Mouse (Mus musculus) hindbrain, embryonic 12.5 days (tissue): Measurements from ENCODE around the gene Il25. TPM values are rescaled to one million over a fixed set of nuclear protein-coding genes. Genes with fewer than 3 reads are reported as not detected.

Experiments
- ATAC-seq: fragments of 200-750 bp; cut with Nextera tagmentation; 2 replicates; pipeline ENCODE4 v1.8.0; 2017; ENCODE audit warnings: moderate TSS enrichment; ENCODE audit not compliant: low FRiP score
- H3K27ac ChIP-seq: fragments of 300-500 bp; sonication (generic); 2 replicates; pipeline ENCODE4 v1.5.1; 2016; ENCODE audit warnings: mild to moderate bottlenecking
- H3K27me3 ChIP-seq: fragments of 300-500 bp; sonication (generic); 2 replicates; pipeline ENCODE4 v1.6.1; 2016; ENCODE audit warnings: mild to moderate bottlenecking
- H3K36me3 ChIP-seq: fragments of 300-500 bp; sonication (generic); 2 replicates; pipeline ENCODE4 v1.6.1; 2016; ENCODE audit warnings: mild to moderate bottlenecking
- H3K4me1 ChIP-seq: fragments of 300-500 bp; sonication (generic); 2 replicates; pipeline ENCODE4 v1.6.1; 2016
- H3K4me2 ChIP-seq: fragments of 300-500 bp; sonication (generic); replicated peaks from 2 replicates; pipeline ENCODE4 v1.6.1; 2016; ENCODE audit warnings: mild to moderate bottlenecking
- H3K4me3 ChIP-seq: fragments of 300-500 bp; sonication (generic); 2 replicates; pipeline ENCODE4 v1.5.1; 2016; ENCODE audit warnings: mild to moderate bottlenecking
- H3K9ac ChIP-seq: fragments of 300-500 bp; sonication (generic); 2 replicates; pipeline ENCODE4 v1.6.1; 2016; ENCODE audit warnings: mild to moderate bottlenecking, moderate library complexity
- H3K9me3 ChIP-seq: fragments of 300-500 bp; sonication (generic); replicated peaks from 2 replicates; pipeline ENCODE4 v1.6.1; 2016; ENCODE audit warnings: mild to moderate bottlenecking
- WGBS: fragments of 180-500 bp; shearing (Covaris S2); methylation state at CpG from one replicate; pipeline ENCODE4 v1.1.7; 2016; 5-methylcytosine and 5-hydroxymethylcytosine counted together
- microRNA counts: library from miRNA; unstranded; fragments of <30 nt; microRNA quantifications from one replicate; lab custom pipeline; 2017
- microRNA-seq: library from miRNA; unstranded; fragments of <30 nt; microRNA quantifications from one replicate; pipeline ENCODE4, GENCODE M21; 2017
- polyA plus RNA-seq: library from polyadenylated mRNA; unstranded; fragments of >200 nt; fragmentation: Nextera tagmentation; extraction: Ambion mirVana; gene quantifications from 2 replicates; pipeline ENCODE4 v1.2.1, GENCODE M21; 2016

The Il25 gene
- polyA plus RNA-seq, 1 experiment from 2014 or later, result not detected

- H3K4me3 ChIP-seq, result no peak overlapping the region
- no peak overlapping the region for H3K27ac ChIP-seq
- 92% methylated on average over 7 of the region's 7 CpGs for WGBS
- no peak for ATAC-seq
- H3K4me1 ChIP-seq, result no peaks in the 10 kb centered on the region
- H3K36me3 ChIP-seq, result no peaks in the 10 kb centered on the region
- H3K4me2 ChIP-seq, result no peak overlapping the region
- no peaks in the 10 kb centered on the region for H3K27me3 ChIP-seq
- H3K9ac ChIP-seq, result no peak overlapping the region
- H3K9me3 ChIP-seq, result no peaks in the 10 kb centered on the region
Measured at GRCm38 (mm10) chr14:54981934-54982333, 49.4 kb downstream of the Il25 start.

MicroRNAs within 50 kb of the gene (microRNA counts, 519-probe panel; counts per million panel counts)
- microRNA mmu-miR-208a (lab: Ali Mortazavi, UCI), result 470 counts per million, percentile 58 among the panel's probes with 10 or more counts
- microRNA mmu-miR-208b (lab: Ali Mortazavi, UCI), result 470 counts per million, percentile 58 among the panel's probes with 10 or more counts

Small RNA genes within 50 kb of the gene (microRNA-seq; reads per million reads assigned to microRNA genes)
- gene Mir208a (4.3 reads per million, percentile 9 among the genes with 10 or more reads in this experiment), gene Mir208b (33.9 reads per million, percentile 34 among the genes with 10 or more reads in this experiment)

Other genes starting within 250 kb of the Il25 start
- 83.3 and 86.4 TPM in 2 replicates for gene 1700123O20Rik, start 246.5 kb upstream of the Il25 start, polyA plus RNA-seq
- gene Acin1, start 245.8 kb upstream of the Il25 start, polyA plus RNA-seq, result 158 and 168 TPM in 2 replicates
- gene Gm29776, start 233.9 kb upstream of the Il25 start, polyA plus RNA-seq, result 0.16 and 0.21 TPM in 2 replicates
- 0.31 TPM in 1 of 2 replicates, not detected in the other for gene Cebpe, start 220.5 kb upstream of the Il25 start, polyA plus RNA-seq
- 3.9 and 5.7 TPM in 2 replicates for gene Slc7a8, start 150.7 kb upstream of the Il25 start, polyA plus RNA-seq
- not detected in 2 replicates for gene Rnf212b, start 118.6 kb upstream of the Il25 start, polyA plus RNA-seq
- gene Homez, start 61.7 kb upstream of the Il25 start, polyA plus RNA-seq, result 11.0 and 14.0 TPM in 2 replicates
- 0.48 and 1.5 TPM in 2 replicates for gene Ppp1r3e, start 55.1 kb upstream of the Il25 start, polyA plus RNA-seq
- gene Bcl2l2, start 49.3 kb upstream of the Il25 start, polyA plus RNA-seq, result 3.6 and 3.7 TPM in 2 replicates
- gene Gm20521, start 49.3 kb upstream of the Il25 start, polyA plus RNA-seq, result 0.32 TPM in 1 of 2 replicates, not detected in the other
- gene Pabpn1, start 40.2 kb upstream of the Il25 start, polyA plus RNA-seq, result 200 and 201 TPM in 2 replicates
- gene Slc22a17, start 19.6 kb upstream of the Il25 start, polyA plus RNA-seq, result 135 and 137 TPM in 2 replicates
- 28.4 and 32.9 TPM in 2 replicates for gene Efs, start 6.6 kb upstream of the Il25 start, polyA plus RNA-seq
- 5.2 and 6.3 TPM in 2 replicates for gene Cmtm5, start 3.6 kb downstream of the Il25 start, polyA plus RNA-seq
- gene Myh6, start 34.2 kb downstream of the Il25 start, polyA plus RNA-seq, result 0.81 and 1.4 TPM in 2 replicates
- not detected in 2 replicates for gene Gm17428, start 44.2 kb downstream of the Il25 start, polyA plus RNA-seq
- gene Myh7, start 61.9 kb downstream of the Il25 start, polyA plus RNA-seq, result 4.9 and 9.1 TPM in 2 replicates
- gene Ngdn, start 82.8 kb downstream of the Il25 start, polyA plus RNA-seq, result 63.2 and 63.4 TPM in 2 replicates
- gene Zfhx2, start 159.6 kb downstream of the Il25 start, polyA plus RNA-seq, result 30.9 and 33.1 TPM in 2 replicates
- 27.3 and 27.7 TPM in 2 replicates for gene Thtpa, start 162.1 kb downstream of the Il25 start, polyA plus RNA-seq
- 9.4 and 10.1 TPM in 2 replicates for gene Ap1g2, start 173.9 kb downstream of the Il25 start, polyA plus RNA-seq
- gene Jph4, start 184.2 kb downstream of the Il25 start, polyA plus RNA-seq, result 10.5 and 11.5 TPM in 2 replicates